Mouse (Mus musculus): ENCODE data around the gene Palm3.

GRCm38 (mm10) chr8:84021096-84021495 is at the start of gene Palm3:
- TF ChIP-seq CTCF (conservative IDR thresholded peaks at IDR 0.05; ENCODE audit: insufficient read depth, insufficient read length, low read depth, low read length), result no peak
- no peak for TF ChIP-seq POLR2A (IDR thresholded peaks at IDR 0.05; ENCODE audit: low read depth, low read length)

Measured in kidney, adult 2 months (tissue).